Mouse (Mus musculus): Measurements from ENCODE around the gene Lyz2. TPM values are rescaled to one million over a fixed set of nuclear protein-coding genes. Genes with fewer than 3 reads are reported as not detected.
"Not testable (repeated sequence)": the region's sequence is repeated elsewhere in the genome, so short reads cannot be mapped to it uniquely, and the experiment has no call there.

Lyz2 gene
- polyA plus RNA-seq, 1 experiment from 2014 or later: 146 TPM

- Histone ChIP-seq H3K4me2 (ENCODE audit: low read depth, low read length) (no peak overlapping the region), H3K9ac (ENCODE audit: low read depth, low read length) (no peak overlapping the region), H3K9me3 (ENCODE audit: control insufficient read depth, low read length) (no peaks in the 10 kb centered on the region), H3K27ac (replicated peaks; ENCODE audit: low read depth, low read length) (no peak overlapping the region), H3K4me1 (ENCODE audit: control insufficient read depth, insufficient read depth, low read length) (no peaks in the 10 kb centered on the region), H3K27me3 (replicated peaks; ENCODE audit: control insufficient read depth, insufficient read depth, low read length) (no peaks in the 10 kb centered on the region), H3K36me3 (ENCODE audit: control insufficient read depth, insufficient read depth, low read length) (no peaks in the 10 kb centered on the region), H3K4me3 (ENCODE audit: low read depth, low read length) (no peak overlapping the region)
- DNase-seq (ENCODE audit: low spot score) (no peak), ATAC-seq (ENCODE audit: low read depth) (no peak)
- 93% methylated on average over 9 of the region's 9 CpGs for WGBS
Measured at GRCm38 (mm10) chr10:117288197-117289033, 6.3 kb upstream of the Lyz2 start.

GRCm38 (mm10) chr10:117287226-117287850 lies 5.2 kb upstream of the Lyz2 start:
- 87% methylated on average over 3 of the region's 3 CpGs for WGBS
- no peak for DNase-seq (ENCODE audit: low spot score)
- Histone ChIP-seq H3K9me3 (ENCODE audit: control insufficient read depth, low read length) (no peaks in the 10 kb centered on the region), H3K4me3 (ENCODE audit: low read depth, low read length) (no peak overlapping the region), H3K9ac (ENCODE audit: low read depth, low read length) (no peak overlapping the region), H3K27me3 (replicated peaks; ENCODE audit: control insufficient read depth, insufficient read depth, low read length) (no peaks in the 10 kb centered on the region), H3K4me1 (ENCODE audit: control insufficient read depth, insufficient read depth, low read length) (no peaks in the 10 kb centered on the region), H3K27ac (replicated peaks; ENCODE audit: low read depth, low read length) (no peak overlapping the region), H3K4me2 (ENCODE audit: low read depth, low read length) (no peak overlapping the region), H3K36me3 (ENCODE audit: control insufficient read depth, insufficient read depth, low read length) (no peaks in the 10 kb centered on the region)
- ATAC-seq (ENCODE audit: low read depth): no peak

GRCm38 (mm10) chr10:117286366-117286970 lies 4.3 kb upstream of the Lyz2 start:
- Histone ChIP-seq H3K9me3 (ENCODE audit: control insufficient read depth, low read length) (no peaks in the 10 kb centered on the region), H3K4me3 (ENCODE audit: low read depth, low read length) (no peak overlapping the region), H3K9ac (ENCODE audit: low read depth, low read length) (no peak overlapping the region), H3K36me3 (ENCODE audit: control insufficient read depth, insufficient read depth, low read length) (no peaks in the 10 kb centered on the region), H3K4me2 (ENCODE audit: low read depth, low read length) (no peak overlapping the region), H3K4me1 (ENCODE audit: control insufficient read depth, insufficient read depth, low read length) (no peaks in the 10 kb centered on the region), H3K27ac (replicated peaks; ENCODE audit: low read depth, low read length) (no peak overlapping the region), H3K27me3 (replicated peaks; ENCODE audit: control insufficient read depth, insufficient read depth, low read length) (no peaks in the 10 kb centered on the region)
- no peak for DNase-seq (ENCODE audit: low spot score)
- WGBS: 94% methylated on average over 6 of the region's 6 CpGs
- no peak for ATAC-seq (ENCODE audit: low read depth)

GRCm38 (mm10) chr10:117285584-117285983 lies 3.5 kb upstream of the Lyz2 start:
- not testable (repeated sequence) for DNase-seq (ENCODE audit: low spot score); ATAC-seq (ENCODE audit: low read depth); H3K36me3 ChIP-seq (ENCODE audit: control insufficient read depth, insufficient read depth, low read length); H3K9ac ChIP-seq (ENCODE audit: low read depth, low read length); H3K27ac ChIP-seq (replicated peaks; ENCODE audit: low read depth, low read length); H3K9me3 ChIP-seq (ENCODE audit: control insufficient read depth, low read length); H3K4me3 ChIP-seq (ENCODE audit: low read depth, low read length); H3K27me3 ChIP-seq (replicated peaks; ENCODE audit: control insufficient read depth, insufficient read depth, low read length); H3K4me2 ChIP-seq (ENCODE audit: low read depth, low read length); H3K4me1 ChIP-seq (ENCODE audit: control insufficient read depth, insufficient read depth, low read length)
- 80% methylated on average over 3 of the region's 7 CpGs for WGBS

DNA sequence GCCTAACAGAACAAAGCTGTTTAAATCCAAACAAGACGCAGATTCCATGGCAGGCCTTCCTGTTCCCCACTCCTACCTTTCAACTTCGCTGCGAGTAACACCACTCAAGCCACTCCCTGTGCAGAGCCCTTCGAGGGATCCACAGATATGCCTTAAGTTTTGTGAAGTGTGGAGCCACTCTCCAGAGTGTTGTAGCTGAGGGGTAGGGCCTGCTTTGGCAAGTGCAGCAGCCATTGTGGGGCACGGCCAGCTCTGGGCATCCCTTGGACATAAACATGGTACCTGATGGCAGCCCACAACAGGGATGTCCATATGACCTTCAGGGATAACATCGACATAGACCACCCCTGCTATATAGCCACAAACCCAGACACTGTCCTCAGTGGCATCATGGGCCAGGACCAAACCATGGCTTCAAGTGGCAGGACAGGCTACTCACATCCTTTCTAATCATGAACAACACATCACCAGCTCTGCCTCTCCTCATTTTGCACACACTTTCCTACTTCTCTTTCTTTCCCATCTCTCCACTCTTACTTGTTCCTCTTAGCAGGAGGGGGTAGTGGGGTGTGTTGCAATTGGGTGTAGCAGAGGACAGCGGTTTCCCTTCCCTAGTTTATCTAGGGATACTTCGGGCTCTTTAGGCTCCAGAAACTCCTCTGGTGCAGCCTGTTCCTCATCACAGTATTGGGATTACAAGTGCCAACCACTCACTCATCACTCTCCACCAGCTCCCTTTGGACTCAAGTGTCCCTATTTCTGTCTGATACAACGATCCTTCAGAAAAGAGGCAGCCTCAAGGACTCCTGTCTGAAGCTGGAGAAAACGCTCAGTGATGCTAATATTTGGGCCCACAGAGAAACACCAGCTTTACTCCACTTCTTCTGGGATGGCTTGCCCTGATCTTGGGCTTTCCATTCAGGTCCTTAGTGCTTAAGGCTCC lies 2.7 kb upstream of the Lyz2 start:
- Histone ChIP-seq H3K9ac (ENCODE audit: low read depth, low read length) (no peak overlapping the region), H3K9me3 (ENCODE audit: control insufficient read depth, low read length) (no peaks in the 10 kb centered on the region), H3K27me3 (replicated peaks; ENCODE audit: control insufficient read depth, insufficient read depth, low read length) (no peaks in the 10 kb centered on the region), H3K4me3 (ENCODE audit: low read depth, low read length) (no peak overlapping the region), H3K27ac (replicated peaks; ENCODE audit: low read depth, low read length) (no peak overlapping the region), H3K4me2 (ENCODE audit: low read depth, low read length) (no peak overlapping the region), H3K36me3 (ENCODE audit: control insufficient read depth, insufficient read depth, low read length) (no peaks in the 10 kb centered on the region), H3K4me1 (ENCODE audit: control insufficient read depth, insufficient read depth, low read length) (no peaks in the 10 kb centered on the region)
- WGBS: 82% methylated on average over 10 of the region's 10 CpGs
- DNase-seq (ENCODE audit: low spot score): no peak
- no peak for ATAC-seq (ENCODE audit: low read depth)

DNA sequence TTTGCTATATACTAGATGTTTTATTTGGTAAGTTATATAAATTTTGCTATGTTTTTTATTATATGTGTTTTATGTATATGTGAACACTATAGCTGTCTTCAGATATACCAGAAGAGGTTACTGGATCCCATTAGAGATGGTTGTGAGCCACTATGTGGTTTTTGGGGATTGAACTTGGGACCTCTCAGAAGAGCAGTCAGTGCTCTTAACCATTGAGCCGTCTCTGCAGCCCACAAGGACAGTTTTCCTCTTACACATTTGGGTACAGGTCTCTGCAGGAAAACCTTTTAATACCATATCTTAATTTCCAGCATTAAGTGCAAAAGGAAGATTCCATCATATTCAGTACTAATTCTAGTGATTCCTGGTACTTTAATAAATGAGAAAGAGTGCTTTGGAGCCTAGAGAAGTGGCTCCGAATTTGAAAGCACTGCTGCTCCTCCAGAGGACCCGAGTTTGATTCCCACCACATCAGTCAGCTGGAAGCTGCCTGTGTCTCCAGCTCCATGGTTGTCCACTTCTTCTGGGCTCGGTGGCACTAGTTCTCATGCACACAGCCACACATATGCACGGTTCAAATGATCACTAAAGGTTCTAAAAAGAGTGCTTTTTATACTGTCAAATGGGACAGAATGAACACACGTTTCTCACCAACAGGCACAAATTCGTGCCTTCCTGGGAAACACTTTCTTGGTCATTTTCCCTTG lies 1.9 kb upstream of the Lyz2 start:
- 78% methylated on average over 7 of the region's 7 CpGs for WGBS
- Histone ChIP-seq H3K4me3 (ENCODE audit: low read depth, low read length) (no peak overlapping the region), H3K4me2 (ENCODE audit: low read depth, low read length) (no peak overlapping the region), H3K36me3 (ENCODE audit: control insufficient read depth, insufficient read depth, low read length) (no peaks in the 10 kb centered on the region), H3K9ac (ENCODE audit: low read depth, low read length) (no peak overlapping the region), H3K4me1 (ENCODE audit: control insufficient read depth, insufficient read depth, low read length) (no peaks in the 10 kb centered on the region), H3K9me3 (ENCODE audit: control insufficient read depth, low read length) (no peaks in the 10 kb centered on the region), H3K27me3 (replicated peaks; ENCODE audit: control insufficient read depth, insufficient read depth, low read length) (no peaks in the 10 kb centered on the region), H3K27ac (replicated peaks; ENCODE audit: low read depth, low read length) (no peak overlapping the region)
- no peak for DNase-seq (ENCODE audit: low spot score)
- no peak for ATAC-seq (ENCODE audit: low read depth)

- not testable (repeated sequence) for DNase-seq (ENCODE audit: low spot score)
Measured at GRCm38 (mm10) chr10:117283196-117283595, 1.1 kb upstream of the Lyz2 start.

GRCm38 (mm10) chr10:117282551-117282950 lies 430 bp upstream of the Lyz2 start:
- no peaks in the 10 kb centered on the region for H3K4me1 ChIP-seq (ENCODE audit: control insufficient read depth, insufficient read depth, low read length)
- H3K27ac ChIP-seq (replicated peaks; ENCODE audit: low read depth, low read length): no peak overlapping the region
- DNase-seq (ENCODE audit: low spot score) (no peak), ATAC-seq (ENCODE audit: low read depth) (no peak)
- no peak overlapping the region for H3K4me2 ChIP-seq (ENCODE audit: low read depth, low read length)
- no peaks in the 10 kb centered on the region for H3K27me3 ChIP-seq (replicated peaks; ENCODE audit: control insufficient read depth, insufficient read depth, low read length)
- H3K9ac ChIP-seq (ENCODE audit: low read depth, low read length): no peak overlapping the region
- H3K9me3 ChIP-seq (ENCODE audit: control insufficient read depth, low read length): no peaks in the 10 kb centered on the region
- WGBS: 64% methylated on average over 2 of the region's 2 CpGs
- no peaks in the 10 kb centered on the region for H3K36me3 ChIP-seq (ENCODE audit: control insufficient read depth, insufficient read depth, low read length)
- H3K4me3 ChIP-seq (ENCODE audit: low read depth, low read length): no peak overlapping the region

More at GRCm38 (mm10) chr10:117283196-117283595, 1.1 kb upstream of the Lyz2 start:
- not testable (repeated sequence) for H3K4me2 ChIP-seq (ENCODE audit: low read depth, low read length); H3K9ac ChIP-seq (ENCODE audit: low read depth, low read length); H3K36me3 ChIP-seq (ENCODE audit: control insufficient read depth, insufficient read depth, low read length); H3K4me3 ChIP-seq (ENCODE audit: low read depth, low read length); ATAC-seq (ENCODE audit: low read depth); H3K27ac ChIP-seq (replicated peaks; ENCODE audit: low read depth, low read length); H3K9me3 ChIP-seq (ENCODE audit: control insufficient read depth, low read length); H3K27me3 ChIP-seq (replicated peaks; ENCODE audit: control insufficient read depth, insufficient read depth, low read length); H3K4me1 ChIP-seq (ENCODE audit: control insufficient read depth, insufficient read depth, low read length)
- 79% methylated on average over 4 of the region's 4 CpGs for WGBS
